Mouse (Mus musculus): ENCODE data around the gene Nod2.

The Nod2 gene

GRCm38 (mm10) chr8:88664121-88664520 lies 17.0 kb downstream of the Nod2 start:
- Histone ChIP-seq H3K4me1 (replicated peaks; ENCODE audit: low read depth, low read length) (peaks cover 17% of the 10 kb centered on the region), H3K36me3 (ENCODE audit: insufficient read depth, low read length) (no peaks in the 10 kb centered on the region), H3K27me3 (ENCODE audit: insufficient read depth, low read length) (peaks cover 35% of the 10 kb centered on the region), H3K9me3 (ENCODE audit: low read length) (no peaks in the 10 kb centered on the region), H3K4me3 (replicated peaks; ENCODE audit: low read length) (peak overlapping the region; percentile 46; the same call in 1 of the 2 replicates)
- TF ChIP-seq NANOG (IDR thresholded peaks at IDR 0.05; ENCODE audit: borderline replicate concordance, low read length) = no peak
- no peak for TF ChIP-seq POU5F1 (IDR thresholded peaks at IDR 0.05; ENCODE audit: borderline replicate concordance, low read length)
- no peak for TF ChIP-seq CTCF (conservative IDR thresholded peaks at IDR 0.05; ENCODE audit: low read length)

DNA sequence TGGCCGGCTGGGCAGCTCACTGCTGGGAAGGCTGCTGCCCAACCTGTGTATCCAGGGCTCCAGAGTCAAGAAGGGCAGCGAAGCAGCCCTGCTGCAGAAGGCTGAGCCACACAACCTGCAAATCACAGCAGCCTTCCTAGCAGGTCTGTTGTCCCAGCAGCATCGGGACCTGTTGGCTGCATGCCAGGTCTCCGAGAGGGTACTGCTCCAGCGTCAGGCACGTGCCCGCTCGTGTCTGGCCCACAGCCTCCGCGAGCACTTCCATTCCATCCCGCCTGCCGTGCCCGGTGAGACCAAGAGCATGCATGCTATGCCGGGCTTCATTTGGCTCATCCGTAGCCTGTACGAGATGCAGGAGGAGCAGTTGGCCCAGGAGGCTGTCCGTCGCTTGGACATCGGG lies 17.8 kb downstream of the Nod2 start:
- H3K4me3 ChIP-seq (replicated peaks; ENCODE audit: low read length) = peak overlapping the region; percentile 46; the same call in 1 of the 2 replicates
- H3K36me3 ChIP-seq (ENCODE audit: insufficient read depth, low read length) = no peaks in the 10 kb centered on the region
- TF ChIP-seq POU5F1 (IDR thresholded peaks at IDR 0.05; ENCODE audit: borderline replicate concordance, low read length) = no peak
- no peak for TF ChIP-seq NANOG (IDR thresholded peaks at IDR 0.05; ENCODE audit: borderline replicate concordance, low read length)
- TF ChIP-seq CTCF (conservative IDR thresholded peaks at IDR 0.05; ENCODE audit: low read length) = no peak
- H3K4me1 ChIP-seq (replicated peaks; ENCODE audit: low read depth, low read length) = peaks cover 17% of the 10 kb centered on the region
- no peaks in the 10 kb centered on the region for H3K9me3 ChIP-seq (ENCODE audit: low read length)
- H3K27me3 ChIP-seq (ENCODE audit: insufficient read depth, low read length) = peaks cover 35% of the 10 kb centered on the region

- Histone ChIP-seq H3K27me3 (ENCODE audit: insufficient read depth, low read length) (peaks cover 35% of the 10 kb centered on the region), H3K36me3 (ENCODE audit: insufficient read depth, low read length) (no peaks in the 10 kb centered on the region), H3K4me1 (replicated peaks; ENCODE audit: low read depth, low read length) (peaks cover 17% of the 10 kb centered on the region), H3K4me3 (replicated peaks; ENCODE audit: low read length) (no peak overlapping the region), H3K9me3 (ENCODE audit: low read length) (no peaks in the 10 kb centered on the region)
- TF ChIP-seq NANOG (IDR thresholded peaks at IDR 0.05; ENCODE audit: borderline replicate concordance, low read length) = no peak
- no peak for TF ChIP-seq CTCF (conservative IDR thresholded peaks at IDR 0.05; ENCODE audit: low read length)
- no peak for TF ChIP-seq POU5F1 (IDR thresholded peaks at IDR 0.05; ENCODE audit: borderline replicate concordance, low read length)
These were observed 19.3 kb downstream of the Nod2 start for GRCm38 (mm10) chr8:88666435-88666834.

GRCm38 (mm10) chr8:88668400-88669086 lies 21.4 kb downstream of the Nod2 start:
- Histone ChIP-seq H3K4me1 (replicated peaks; ENCODE audit: low read depth, low read length) (peaks cover 17% of the 10 kb centered on the region), H3K36me3 (ENCODE audit: insufficient read depth, low read length) (no peaks in the 10 kb centered on the region), H3K27me3 (ENCODE audit: insufficient read depth, low read length) (peaks cover 28% of the 10 kb centered on the region), H3K9me3 (ENCODE audit: low read length) (no peaks in the 10 kb centered on the region), H3K4me3 (replicated peaks; ENCODE audit: low read length) (no peak overlapping the region)
- TF ChIP-seq POU5F1 (IDR thresholded peaks at IDR 0.05; ENCODE audit: borderline replicate concordance, low read length) (no peak), NANOG (IDR thresholded peaks at IDR 0.05; ENCODE audit: borderline replicate concordance, low read length) (no peak), CTCF (conservative IDR thresholded peaks at IDR 0.05; ENCODE audit: low read length) (no peak)

GRCm38 (mm10) chr8:88670782-88671181 lies 23.7 kb downstream of the Nod2 start:
- no peak for TF ChIP-seq POU5F1 (IDR thresholded peaks at IDR 0.05; ENCODE audit: borderline replicate concordance, low read length)
- H3K36me3 ChIP-seq (ENCODE audit: insufficient read depth, low read length) = no peaks in the 10 kb centered on the region
- H3K27me3 ChIP-seq (ENCODE audit: insufficient read depth, low read length) = peaks cover 7% of the 10 kb centered on the region
- no peak overlapping the region for H3K4me3 ChIP-seq (replicated peaks; ENCODE audit: low read length)
- no peaks in the 10 kb centered on the region for H3K9me3 ChIP-seq (ENCODE audit: low read length)
- peaks cover 5% of the 10 kb centered on the region; the same call in 1 of the 2 replicates for H3K4me1 ChIP-seq (replicated peaks; ENCODE audit: low read depth, low read length)

- Histone ChIP-seq H3K4me3 (replicated peaks; ENCODE audit: low read length) (no peak overlapping the region), H3K9me3 (ENCODE audit: low read length) (no peaks in the 10 kb centered on the region), H3K36me3 (ENCODE audit: insufficient read depth, low read length) (no peaks in the 10 kb centered on the region), H3K27me3 (ENCODE audit: insufficient read depth, low read length) (no peaks in the 10 kb centered on the region), H3K4me1 (replicated peaks; ENCODE audit: low read depth, low read length) (peaks cover 5% of the 10 kb centered on the region; the same call in 1 of the 2 replicates)
- no peak for TF ChIP-seq NANOG (IDR thresholded peaks at IDR 0.05; ENCODE audit: borderline replicate concordance, low read length)
These were observed 24.5 kb downstream of the Nod2 start for GRCm38 (mm10) chr8:88671575-88671974.

DNA sequence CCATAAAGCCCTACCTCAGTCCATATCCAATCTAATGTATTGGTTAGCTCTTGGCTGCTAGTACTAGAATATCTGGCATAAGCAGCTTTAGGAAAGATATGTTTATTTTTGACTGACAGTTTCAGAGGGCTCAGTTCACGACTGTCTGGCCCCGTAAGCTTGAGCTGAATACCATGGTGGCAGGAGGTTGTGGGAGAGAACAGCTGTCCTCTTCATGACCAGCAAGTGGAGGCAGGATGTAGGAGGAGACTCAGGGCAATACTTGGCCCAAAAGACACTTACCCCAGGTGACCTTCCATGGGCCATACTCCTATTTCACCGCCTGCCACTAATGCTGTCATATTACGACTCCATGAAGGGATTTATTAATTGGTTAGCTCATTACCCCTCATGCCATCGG lies 26.7 kb downstream of the Nod2 start:
- 0 out of 2 replicates have a peak, but pooled peaks cover under 1% of the 10 kb centered on the region for H3K4me1 ChIP-seq (replicated peaks; ENCODE audit: low read depth, low read length)
- no peaks in the 10 kb centered on the region for H3K36me3 ChIP-seq (ENCODE audit: insufficient read depth, low read length)
- H3K27me3 ChIP-seq (ENCODE audit: insufficient read depth, low read length) = no peaks in the 10 kb centered on the region
- TF ChIP-seq POU5F1 (IDR thresholded peaks at IDR 0.05; ENCODE audit: borderline replicate concordance, low read length) (no peak), CTCF (conservative IDR thresholded peaks at IDR 0.05; ENCODE audit: low read length) (no peak), NANOG (IDR thresholded peaks at IDR 0.05; ENCODE audit: borderline replicate concordance, low read length) (no peak)
- no peak overlapping the region for H3K4me3 ChIP-seq (replicated peaks; ENCODE audit: low read length)
- no peaks in the 10 kb centered on the region for H3K9me3 ChIP-seq (ENCODE audit: low read length)

DNA sequence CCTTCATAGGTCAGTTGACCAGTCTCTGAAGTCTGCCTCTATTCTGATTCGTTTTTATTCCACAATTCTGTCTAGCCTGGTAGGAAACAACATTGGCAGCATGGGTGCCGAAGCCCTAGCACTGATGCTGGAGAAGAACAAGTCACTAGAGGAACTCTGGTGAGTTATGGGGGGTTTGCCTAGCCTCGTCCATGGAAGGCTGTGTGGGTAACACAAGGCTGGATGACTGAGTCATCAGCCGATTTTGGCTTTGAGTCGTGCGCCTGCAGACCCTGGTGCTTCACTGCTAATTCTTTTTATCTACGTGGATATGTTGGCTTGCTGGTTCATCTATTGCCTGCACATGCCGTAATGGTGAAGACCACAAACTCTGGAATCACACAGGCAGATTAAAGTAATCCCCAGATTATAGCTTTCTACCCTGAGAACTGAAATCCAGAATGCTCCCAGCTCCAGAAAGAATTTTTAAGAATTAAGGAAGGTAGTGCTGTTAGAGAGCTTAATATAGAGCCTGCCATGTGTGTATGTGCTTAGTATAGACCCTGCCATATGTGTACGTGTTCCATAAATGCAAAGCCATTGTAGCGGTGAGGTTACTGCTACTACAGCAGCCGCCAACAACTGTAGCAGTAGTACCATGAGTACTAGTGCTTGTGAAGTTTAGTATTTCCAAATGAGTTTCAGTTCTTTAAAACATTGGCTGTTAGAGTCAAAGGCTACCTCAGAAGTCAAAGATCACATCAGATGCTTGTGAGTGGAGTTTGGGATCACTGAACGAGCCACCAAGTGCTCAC lies 28.5 kb downstream of the Nod2 start:
- H3K4me3 ChIP-seq (replicated peaks; ENCODE audit: low read length) = no peak overlapping the region
- H3K36me3 ChIP-seq (ENCODE audit: insufficient read depth, low read length) = no peaks in the 10 kb centered on the region
- no peaks in the 10 kb centered on the region for H3K4me1 ChIP-seq (replicated peaks; ENCODE audit: low read depth, low read length)
- no peaks in the 10 kb centered on the region for H3K27me3 ChIP-seq (ENCODE audit: insufficient read depth, low read length)
- no peaks in the 10 kb centered on the region for H3K9me3 ChIP-seq (ENCODE audit: low read length)
- TF ChIP-seq POU5F1 (IDR thresholded peaks at IDR 0.05; ENCODE audit: borderline replicate concordance, low read length) = no peak
- no peak for TF ChIP-seq CTCF (conservative IDR thresholded peaks at IDR 0.05; ENCODE audit: low read length)
- no peak for TF ChIP-seq NANOG (IDR thresholded peaks at IDR 0.05; ENCODE audit: borderline replicate concordance, low read length)

Measured in E14TG2a.4 (cell line).